Mouse (Mus musculus): ENCODE results near the gene Avpi1. TPM values are rescaled to one million over a fixed set of nuclear protein-coding genes. Genes with fewer than 3 reads are reported as not detected.
"Not testable (repeated sequence)": the region's sequence is repeated elsewhere in the genome, so short reads cannot be mapped to it uniquely, and the experiment has no call there.

Avpi1 gene
- total RNA-seq, 1 experiment from 2014 or later = 4.2 TPM

DNA sequence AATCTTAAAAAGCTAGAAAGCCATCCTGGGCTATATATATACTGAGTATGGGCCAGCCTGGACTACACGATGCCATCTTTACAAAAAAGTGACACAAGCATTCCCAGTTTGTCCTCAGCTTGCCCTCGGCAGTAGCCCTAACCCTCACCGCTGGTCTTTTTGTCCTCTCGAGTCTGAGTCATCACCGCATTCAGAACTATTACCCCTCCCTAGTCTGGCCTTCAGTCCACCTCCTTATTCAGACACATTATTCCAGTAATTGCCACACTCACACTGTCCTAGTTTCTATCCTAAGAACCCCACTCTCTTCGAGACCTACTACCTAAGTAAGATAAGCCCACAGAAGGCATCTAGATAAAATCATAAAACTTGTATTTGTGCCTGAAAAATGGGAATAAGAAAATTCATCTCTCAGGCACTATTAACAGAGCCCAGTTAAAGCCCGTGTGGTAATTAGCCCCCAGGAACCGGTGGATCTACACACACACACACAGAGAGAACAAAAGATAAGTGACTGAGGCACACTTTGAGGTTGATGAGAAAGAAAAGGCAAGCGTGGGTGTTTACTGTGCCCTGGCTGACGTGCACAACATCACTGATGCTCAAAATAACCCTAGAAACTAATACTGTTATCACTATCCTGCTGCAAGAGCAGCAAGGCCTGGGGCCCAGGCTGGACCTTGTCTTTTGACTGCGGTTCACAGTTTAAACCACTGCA lies 3.2 kb downstream of the Avpi1 start:
- no peak for ATAC-seq (replicated peaks; ENCODE audit: insufficient number of reproducible peaks, low FRiP score, low TSS enrichment, poor library complexity, severe bottlenecking)

GRCm38 (mm10) chr19:42124684-42125083 lies 4.2 kb downstream of the Avpi1 start:
- no peak for ATAC-seq (replicated peaks; ENCODE audit: insufficient number of reproducible peaks, low FRiP score, low TSS enrichment, poor library complexity, severe bottlenecking)

DNA sequence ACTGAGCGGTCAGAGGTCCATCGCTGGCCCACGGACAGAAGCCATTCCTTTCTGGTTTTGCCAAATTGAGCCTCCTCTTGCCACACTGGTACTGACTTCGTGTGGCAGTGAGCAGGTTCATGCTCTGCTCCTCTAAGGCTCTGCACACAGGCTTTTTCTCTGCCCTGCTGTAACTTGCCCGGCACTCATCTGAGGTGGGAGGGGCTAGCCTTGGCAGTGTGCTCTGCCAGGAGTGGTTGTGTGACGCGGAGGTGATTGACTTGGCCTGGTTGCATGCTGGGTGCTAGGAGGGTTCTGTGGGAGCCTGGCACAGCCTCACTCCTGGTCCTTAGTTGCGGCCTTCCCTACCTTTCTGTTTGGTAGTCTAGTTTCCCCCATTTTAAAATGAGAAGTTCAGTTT lies 8.4 kb downstream of the Avpi1 start:
- no peak for ATAC-seq (replicated peaks; ENCODE audit: insufficient number of reproducible peaks, low FRiP score, low TSS enrichment, poor library complexity, severe bottlenecking)

- ATAC-seq (replicated peaks; ENCODE audit: insufficient number of reproducible peaks, low FRiP score, low TSS enrichment, poor library complexity, severe bottlenecking) = no peak
Observed at GRCm38 (mm10) chr19:42118596-42118995, 10.3 kb downstream of the Avpi1 start.

DNA sequence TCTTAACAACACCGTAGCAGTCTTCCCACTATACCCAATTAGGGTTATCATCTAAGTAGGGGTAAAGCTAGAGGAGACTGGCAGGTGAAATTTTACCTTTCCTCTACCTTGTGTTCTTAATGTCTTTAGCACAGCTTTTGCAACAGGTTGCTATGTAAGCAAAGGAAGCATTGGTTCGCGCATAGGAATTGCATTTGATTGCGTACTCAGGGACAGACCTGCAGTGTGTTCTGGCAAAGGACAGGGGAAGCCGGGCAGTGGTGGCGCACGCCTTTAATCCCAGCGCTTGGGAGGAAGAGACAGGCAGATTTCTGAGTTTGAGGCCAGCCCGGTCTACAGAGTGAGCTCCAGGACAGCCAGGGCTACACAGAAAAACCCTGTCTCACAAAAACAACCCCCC lies 10.7 kb downstream of the Avpi1 start:
- no peak for ATAC-seq (replicated peaks; ENCODE audit: insufficient number of reproducible peaks, low FRiP score, low TSS enrichment, poor library complexity, severe bottlenecking)

- ATAC-seq (replicated peaks; ENCODE audit: insufficient number of reproducible peaks, low FRiP score, low TSS enrichment, poor library complexity, severe bottlenecking) = no peak
Observed at GRCm38 (mm10) chr19:42115783-42116335, 13.0 kb downstream of the Avpi1 start.

GRCm38 (mm10) chr19:42104681-42105080 lies 24.2 kb downstream of the Avpi1 start:
- no peak for ATAC-seq (replicated peaks; ENCODE audit: insufficient number of reproducible peaks, low FRiP score, low TSS enrichment, poor library complexity, severe bottlenecking)

GRCm38 (mm10) chr19:42099406-42099805 lies 29.5 kb downstream of the Avpi1 start:
- ATAC-seq (replicated peaks; ENCODE audit: insufficient number of reproducible peaks, low FRiP score, low TSS enrichment, poor library complexity, severe bottlenecking) = no peak

- ATAC-seq (replicated peaks; ENCODE audit: insufficient number of reproducible peaks, low FRiP score, low TSS enrichment, poor library complexity, severe bottlenecking) = peak; percentile 32
Observed at GRCm38 (mm10) chr19:42090637-42091141, 38.2 kb downstream of the Avpi1 start.

GRCm38 (mm10) chr19:42089748-42090595 lies 38.9 kb downstream of the Avpi1 start, which contains the start of gene Pi4k2a:
TSS of gene Pi4k2a (plus strand) at chr19:42090470.
- ATAC-seq (replicated peaks; ENCODE audit: insufficient number of reproducible peaks, low FRiP score, low TSS enrichment, poor library complexity, severe bottlenecking) = peak; percentile 97

DNA sequence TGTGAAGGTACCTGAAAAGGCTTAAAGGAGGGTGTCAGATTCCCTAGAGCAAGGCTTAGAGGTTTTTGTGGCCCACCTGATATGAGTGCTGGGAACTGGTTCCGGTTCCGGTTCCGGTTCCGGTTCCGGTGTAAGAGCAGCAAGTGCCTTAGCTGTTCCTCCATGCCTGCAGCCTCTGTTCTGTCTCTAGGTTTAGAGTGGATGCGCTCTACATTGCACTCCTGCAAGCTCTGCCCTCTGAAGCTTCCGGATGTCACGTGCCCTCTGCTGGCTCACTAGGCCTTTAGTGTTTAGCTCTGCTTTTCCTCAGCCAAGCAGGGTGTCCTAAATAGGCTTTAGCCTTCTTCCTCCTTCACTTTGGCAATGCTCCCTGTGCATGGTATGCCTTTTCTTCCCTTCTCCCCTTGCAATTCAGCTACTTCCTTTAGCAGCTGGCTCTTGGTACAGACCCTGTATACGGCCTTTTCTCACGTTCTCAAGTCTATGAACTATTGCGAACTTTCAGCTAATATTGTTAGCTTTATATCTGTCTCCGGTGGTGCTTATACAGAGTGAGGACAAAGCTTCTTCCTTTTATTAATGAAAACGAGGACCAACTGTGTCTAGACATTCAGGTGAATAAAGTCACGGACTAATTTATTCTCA lies 39.6 kb downstream of the Avpi1 start:
- ATAC-seq (replicated peaks; ENCODE audit: insufficient number of reproducible peaks, low FRiP score, low TSS enrichment, poor library complexity, severe bottlenecking) = peak; percentile 59

DNA sequence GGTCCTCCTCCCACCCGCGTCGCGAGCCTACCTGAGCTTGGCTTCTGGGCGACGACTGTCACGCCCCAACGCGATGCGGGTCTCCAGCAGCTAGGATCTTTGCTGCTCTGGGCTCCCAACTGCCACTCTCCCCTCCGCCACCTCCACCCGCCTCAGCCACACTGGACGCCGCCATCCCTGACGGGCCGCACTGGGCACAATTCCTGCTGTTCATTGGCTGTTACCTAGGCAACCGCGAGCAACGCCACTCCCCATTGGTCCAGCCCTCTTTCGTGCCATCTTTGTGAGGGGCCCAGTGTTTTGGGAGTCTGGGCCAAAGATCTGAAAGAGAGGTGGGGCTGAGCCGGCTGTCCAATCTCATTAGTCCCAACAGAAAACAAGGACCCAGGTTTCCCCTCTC lies 42.7 kb downstream of the Avpi1 start, which contains the start of gene Morn4:
Morn4 (minus strand) TSS at position 192 of the 400 bp plus-strand sequence.
- ATAC-seq (replicated peaks; ENCODE audit: insufficient number of reproducible peaks, low FRiP score, low TSS enrichment, poor library complexity, severe bottlenecking) = no peak

- no peak for ATAC-seq (replicated peaks; ENCODE audit: insufficient number of reproducible peaks, low FRiP score, low TSS enrichment, poor library complexity, severe bottlenecking)
Observed at GRCm38 (mm10) chr19:42085690-42086089, 43.2 kb downstream of the Avpi1 start.

DNA sequence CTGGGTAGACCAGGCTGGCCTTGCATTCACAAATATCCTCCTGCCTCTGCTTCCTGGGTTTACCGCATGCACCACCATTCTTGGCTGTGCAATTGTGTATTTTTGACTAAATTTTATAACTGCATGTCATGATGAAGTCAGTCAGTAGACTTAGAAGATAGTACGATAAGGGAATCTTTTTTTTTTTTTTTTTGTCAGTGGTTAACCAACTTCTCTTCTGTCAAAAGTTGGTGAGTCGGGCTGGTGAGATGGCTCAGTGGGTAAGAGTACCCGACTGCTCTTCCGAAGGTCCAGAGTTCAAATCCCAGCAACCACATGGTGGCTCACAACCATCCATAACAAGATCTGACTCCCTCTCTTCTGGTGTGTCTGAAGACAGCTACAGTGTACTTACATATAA lies 47.2 kb downstream of the Avpi1 start:
- ATAC-seq (replicated peaks; ENCODE audit: insufficient number of reproducible peaks, low FRiP score, low TSS enrichment, poor library complexity, severe bottlenecking) = not testable (repeated sequence)

GRCm38 (mm10) chr19:42080469-42080868 lies 48.4 kb downstream of the Avpi1 start:
- ATAC-seq (replicated peaks; ENCODE audit: insufficient number of reproducible peaks, low FRiP score, low TSS enrichment, poor library complexity, severe bottlenecking) = no peak

- no peak for ATAC-seq (replicated peaks; ENCODE audit: insufficient number of reproducible peaks, low FRiP score, low TSS enrichment, poor library complexity, severe bottlenecking)
Observed at GRCm38 (mm10) chr19:42079950-42080349, 48.9 kb downstream of the Avpi1 start.

- ATAC-seq (replicated peaks; ENCODE audit: insufficient number of reproducible peaks, low FRiP score, low TSS enrichment, poor library complexity, severe bottlenecking) = no peak
Observed at GRCm38 (mm10) chr19:42079006-42079405, 49.9 kb downstream of the Avpi1 start.

DNA sequence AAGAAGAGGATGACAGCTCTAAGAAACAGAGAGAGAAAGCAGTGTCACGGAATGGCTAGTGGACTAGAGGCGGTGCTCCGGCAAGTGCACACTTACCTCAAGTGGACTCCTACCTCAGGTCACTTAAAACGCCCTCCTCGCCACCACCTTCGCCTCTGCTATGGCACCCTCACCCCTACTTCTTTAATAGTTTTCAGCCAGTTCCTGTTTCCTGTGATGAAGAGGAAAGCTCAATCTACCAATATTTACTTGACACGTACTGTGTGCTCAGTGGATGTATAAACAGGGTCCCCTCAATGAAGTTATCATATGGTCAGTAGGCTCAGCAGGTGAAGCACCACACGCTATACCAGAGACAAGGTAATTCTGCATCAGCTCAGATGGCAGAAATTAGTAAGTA lies 50.3 kb downstream of the Avpi1 start:
- no peak for ATAC-seq (replicated peaks; ENCODE audit: insufficient number of reproducible peaks, low FRiP score, low TSS enrichment, poor library complexity, severe bottlenecking)

- ATAC-seq (replicated peaks; ENCODE audit: insufficient number of reproducible peaks, low FRiP score, low TSS enrichment, poor library complexity, severe bottlenecking) = no peak
Observed at GRCm38 (mm10) chr19:42075992-42076391, 52.9 kb downstream of the Avpi1 start.
